Mouse (Mus musculus) lung, embryonic 15.5 days (tissue): Measurements from ENCODE around the gene Vac14. TPM values are rescaled to one million over a fixed set of nuclear protein-coding genes. Genes with fewer than 3 reads are reported as not detected.

Source experiments
- ATAC-seq: fragments of 200-750 bp; cut with Nextera tagmentation; 2 replicates; pipeline ENCODE4 v1.8.0; 2017; ENCODE audit warnings: moderate number of reproducible peaks, borderline replicate concordance; ENCODE audit not compliant: low FRiP score, low TSS enrichment; ENCODE audit errors: extremely low read depth
- H3K27ac ChIP-seq: fragments of 300-500 bp; sonication (generic); 2 replicates; pipeline ENCODE4 v1.5.1; 2015; ENCODE audit warnings: moderate library complexity, mild to moderate bottlenecking, inconsistent platforms
- H3K27me3 ChIP-seq: fragments of 300-500 bp; sonication (generic); 2 replicates; pipeline ENCODE4 v1.6.1; 2015; ENCODE audit warnings: inconsistent platforms
- H3K36me3 ChIP-seq: fragments of 300-500 bp; sonication (generic); 2 replicates; pipeline ENCODE4 v1.6.1; 2015; ENCODE audit warnings: inconsistent platforms
- H3K4me1 ChIP-seq: fragments of 300-500 bp; sonication (generic); 2 replicates; pipeline ENCODE4 v1.6.1; 2015; ENCODE audit warnings: inconsistent platforms
- H3K4me2 ChIP-seq: fragments of 300-500 bp; sonication (generic); 2 replicates; pipeline ENCODE4 v1.6.1; 2015; ENCODE audit warnings: inconsistent platforms, mild to moderate bottlenecking, moderate library complexity
- H3K4me3 ChIP-seq: fragments of 300-500 bp; sonication (generic); 2 replicates; pipeline ENCODE4 v1.5.1; 2015; ENCODE audit warnings: mild to moderate bottlenecking, inconsistent platforms
- H3K9ac ChIP-seq: fragments of 300-500 bp; sonication (generic); 2 replicates; pipeline ENCODE4 v1.6.1; 2015; ENCODE audit warnings: inconsistent platforms
- H3K9me3 ChIP-seq: fragments of 300-500 bp; sonication (generic); 2 replicates; pipeline ENCODE4 v1.6.1; 2016; ENCODE audit warnings: inconsistent platforms
- WGBS: fragments of 180-500 bp; shearing (Covaris S2); methylation state at CpG from one replicate; pipeline ENCODE4 v1.1.7; 2015; 5-methylcytosine and 5-hydroxymethylcytosine counted together
- polyA plus RNA-seq: library from polyadenylated mRNA; unstranded; fragments of >200 nt; fragmentation: Nextera tagmentation; extraction: Ambion mirVana; gene quantifications from 2 replicates; pipeline ENCODE4 v1.2.1, GENCODE M21; 2015

Gene Vac14
- polyA plus RNA-seq, 1 experiment from 2014 or later = 18.2 TPM

- 0 out of 2 replicates have a peak, but pooled peaks have one; percentile 7 for ATAC-seq
Observed at GRCm38 (mm10) chr8:110760280-110760940, 142.0 kb downstream of the Vac14 start.

GRCm38 (mm10) chr8:110761185-110761584 is 142.8 kb downstream of the Vac14 start:
- no peak overlapping the region for H3K4me3 ChIP-seq
- H3K9ac ChIP-seq = no peak overlapping the region
- H3K27ac ChIP-seq = peak overlapping the region; percentile 60; the same call in 1 of the 2 replicates
- no peaks in the 10 kb centered on the region for H3K36me3 ChIP-seq
- no peak overlapping the region for H3K4me2 ChIP-seq
- H3K27me3 ChIP-seq = no peaks in the 10 kb centered on the region
- no peaks in the 10 kb centered on the region for H3K9me3 ChIP-seq
- peaks cover 17% of the 10 kb centered on the region for H3K4me1 ChIP-seq
- ATAC-seq = peak; percentile 74; the same call in 1 of the 2 replicates
- 32% methylated on average over 5 of the region's 5 CpGs for WGBS

More at GRCm38 (mm10) chr8:110760280-110760940, 142.0 kb downstream of the Vac14 start:
- WGBS = 55% methylated on average over 7 of the region's 7 CpGs
- Histone ChIP-seq H3K36me3 (no peaks in the 10 kb centered on the region), H3K4me2 (no peak overlapping the region), H3K4me1 (peaks cover 20% of the 10 kb centered on the region), H3K9me3 (no peaks in the 10 kb centered on the region), H3K27ac (peak overlapping the region; percentile 60), H3K9ac (no peak overlapping the region), H3K4me3 (no peak overlapping the region), H3K27me3 (no peaks in the 10 kb centered on the region)

- Histone ChIP-seq H3K9me3 (no peaks in the 10 kb centered on the region), H3K27me3 (no peaks in the 10 kb centered on the region), H3K4me3 (no peak overlapping the region), H3K36me3 (no peaks in the 10 kb centered on the region), H3K27ac (no peak overlapping the region), H3K9ac (no peak overlapping the region), H3K4me1 (peaks cover 17% of the 10 kb centered on the region), H3K4me2 (no peak overlapping the region)
- 55% methylated on average over 6 of the region's 6 CpGs for WGBS
- ATAC-seq = 0 out of 2 replicates have a peak, but pooled peaks have one; percentile 36
Observed at GRCm38 (mm10) chr8:110761988-110762387, 143.6 kb downstream of the Vac14 start.

DNA sequence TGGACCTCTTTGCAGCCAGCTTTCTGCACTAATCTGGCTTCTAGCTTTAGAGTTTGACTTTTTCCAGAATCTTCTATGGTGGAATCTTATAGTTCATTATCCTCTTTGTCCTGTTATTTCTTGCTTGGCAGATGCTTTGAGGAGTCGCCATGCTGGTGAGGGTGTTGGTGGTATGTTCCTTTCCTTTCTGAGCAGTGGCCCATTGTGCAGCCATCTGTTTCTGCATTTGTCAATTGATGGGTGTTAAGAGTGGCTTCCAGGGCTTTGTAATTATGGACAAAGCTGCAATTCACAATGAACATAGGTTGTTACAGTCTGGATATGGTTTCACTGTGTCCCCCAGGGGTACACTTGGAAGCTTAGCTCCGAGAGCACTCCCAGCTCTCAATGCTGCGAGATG is 146.3 kb downstream of the Vac14 start:
- no peaks in the 10 kb centered on the region for H3K9me3 ChIP-seq
- no peak overlapping the region for H3K4me2 ChIP-seq
- 83% methylated on average over 3 of the region's 3 CpGs for WGBS
- no peak overlapping the region for H3K9ac ChIP-seq
- no peaks in the 10 kb centered on the region for H3K27me3 ChIP-seq
- ATAC-seq = no peak
- no peak overlapping the region for H3K27ac ChIP-seq
- peaks cover 17% of the 10 kb centered on the region for H3K4me1 ChIP-seq
- no peak overlapping the region for H3K4me3 ChIP-seq
- no peaks in the 10 kb centered on the region for H3K36me3 ChIP-seq

GRCm38 (mm10) chr8:110767261-110767660 is 148.9 kb downstream of the Vac14 start:
- H3K4me3 ChIP-seq = no peak overlapping the region
- no peaks in the 10 kb centered on the region for H3K27me3 ChIP-seq
- no peak overlapping the region for H3K27ac ChIP-seq
- H3K4me1 ChIP-seq = no peaks in the 10 kb centered on the region
- no peak for ATAC-seq
- H3K36me3 ChIP-seq = no peaks in the 10 kb centered on the region
- WGBS = 78% methylated on average over 6 of the region's 6 CpGs
- H3K4me2 ChIP-seq = no peak overlapping the region
- H3K9me3 ChIP-seq = no peaks in the 10 kb centered on the region
- H3K9ac ChIP-seq = no peak overlapping the region

Other genes starting within 250 kb of the Vac14 start
- gene Mtss1l, start 102.9 kb downstream of the Vac14 start, polyA plus RNA-seq = 23.0 and 27.9 TPM in 2 replicates
- gene Il34, start 187.3 kb downstream of the Vac14 start, polyA plus RNA-seq = 4.1 and 4.5 TPM in 2 replicates
- 68.4 and 74.3 TPM in 2 replicates for gene Cog4, start 228.0 kb downstream of the Vac14 start, polyA plus RNA-seq
- 141 and 146 TPM in 2 replicates for gene Sf3b3, start 228.2 kb downstream of the Vac14 start, polyA plus RNA-seq